Mouse (Mus musculus) c-Kit-negative CD71-positive TER-119-positive erythroid progenitor cells, embryonic 14.5 days (primary cell): Measurements from ENCODE around the gene Helz2.
"Not testable (repeated sequence)": the region's sequence is repeated elsewhere in the genome, so short reads cannot be mapped to it uniquely, and the experiment has no call there.

Source experiments
- DNase-seq: peaks from one replicate; pipeline ENCODE4 v3.0.0-alpha.2; 2013; ENCODE audit warnings: low read depth, low spot score

Gene Helz2

GRCm38 (mm10) chr2:181196628-181197300, 45.1 kb downstream of the Helz2 start:
- DNase-seq: no peak

- no peak for DNase-seq
Measured at GRCm38 (mm10) chr2:181193044-181193443, 48.8 kb downstream of the Helz2 start.

DNA sequence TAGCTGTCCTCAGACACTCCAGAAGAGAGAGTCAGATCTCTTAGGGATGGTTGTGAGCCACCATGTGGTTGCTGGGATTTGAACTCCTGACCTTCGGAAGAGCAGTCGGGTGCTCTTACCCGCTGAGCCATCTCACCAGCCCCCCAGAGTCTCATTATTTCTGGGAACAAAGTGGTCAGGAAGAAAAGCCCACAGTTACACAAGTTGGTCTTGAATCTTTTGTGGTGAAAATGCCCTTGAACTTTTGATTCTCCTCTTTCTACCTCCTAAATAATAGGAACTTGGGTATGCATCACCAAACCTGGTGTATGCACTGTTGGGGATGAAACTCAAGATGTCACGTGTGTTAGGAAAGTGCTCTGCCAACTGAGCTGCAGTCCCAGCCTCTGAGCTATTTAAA, 49.9 kb downstream of the Helz2 start:
- no peak for DNase-seq

DNA sequence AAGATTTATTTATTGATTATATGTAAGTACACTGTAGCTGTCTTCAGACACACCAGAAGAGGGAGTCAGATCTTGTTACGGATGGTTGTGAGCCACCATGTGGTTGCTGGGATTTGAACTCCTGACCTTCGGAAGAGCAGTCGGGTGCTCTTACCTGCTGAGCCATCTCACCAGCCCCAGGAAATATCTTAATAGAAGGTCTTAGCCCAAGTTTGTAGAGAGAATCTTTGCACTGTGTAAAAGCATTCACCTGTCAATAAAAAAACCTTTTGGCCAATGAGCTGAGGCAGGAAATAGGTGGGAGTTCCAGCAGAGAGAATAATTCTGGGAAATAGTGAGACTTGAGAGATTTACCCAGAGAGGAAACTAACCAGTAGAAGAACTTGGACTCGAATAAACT, 50.4 kb downstream of the Helz2 start:
- DNase-seq: not testable (repeated sequence)

GRCm38 (mm10) chr2:181189321-181189720, 52.5 kb downstream of the Helz2 start:
- no peak for DNase-seq

- no peak for DNase-seq
Measured at GRCm38 (mm10) chr2:181188681-181189080, 53.1 kb downstream of the Helz2 start.

- DNase-seq: peak; percentile 92
Measured at GRCm38 (mm10) chr2:181187121-181188000, 54.5 kb downstream of the Helz2 start, which contains the start of gene Ppdpf. Ppdpf (plus strand) TSS chr2:181187247.

DNA sequence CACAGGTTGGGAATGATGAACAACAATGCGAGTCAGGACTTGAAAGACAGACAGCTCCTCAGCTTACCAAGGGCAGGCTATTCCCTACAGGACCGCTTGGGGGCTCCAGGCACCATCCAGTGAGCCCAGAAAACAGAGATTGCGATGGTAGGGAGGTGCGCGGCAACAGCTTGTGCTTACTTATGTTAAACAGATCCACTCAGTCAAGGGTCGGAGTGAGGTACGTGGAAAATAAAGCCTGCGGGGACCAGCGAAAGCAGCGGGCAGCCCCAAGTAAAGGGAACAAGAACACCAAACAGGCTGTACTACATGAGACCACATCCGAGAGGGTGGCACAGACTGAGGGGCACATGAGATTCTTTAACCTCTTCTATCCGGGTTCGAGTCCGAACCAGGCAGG, 55.2 kb downstream of the Helz2 start:
- peak; percentile 77 for DNase-seq

DNA sequence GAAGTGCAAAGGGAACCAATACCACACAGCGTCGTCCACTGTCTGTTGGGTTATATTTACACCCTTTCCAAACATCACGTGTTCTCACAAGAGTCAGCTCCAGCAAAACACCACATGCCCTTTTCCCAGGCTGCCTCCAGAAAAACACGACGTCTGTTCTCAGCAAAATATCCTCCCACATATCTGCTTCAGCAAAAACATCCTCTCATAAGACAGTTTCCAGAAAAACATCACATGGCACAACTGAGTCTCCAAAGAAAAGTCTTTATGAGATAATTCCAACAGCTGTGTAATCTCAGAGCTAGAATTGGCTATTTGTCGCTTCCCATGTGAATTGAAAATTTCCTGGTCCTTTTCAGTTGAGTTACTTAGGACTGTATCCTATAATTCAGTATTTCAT, 60.9 kb downstream of the Helz2 start:
- no peak for DNase-seq

DNA sequence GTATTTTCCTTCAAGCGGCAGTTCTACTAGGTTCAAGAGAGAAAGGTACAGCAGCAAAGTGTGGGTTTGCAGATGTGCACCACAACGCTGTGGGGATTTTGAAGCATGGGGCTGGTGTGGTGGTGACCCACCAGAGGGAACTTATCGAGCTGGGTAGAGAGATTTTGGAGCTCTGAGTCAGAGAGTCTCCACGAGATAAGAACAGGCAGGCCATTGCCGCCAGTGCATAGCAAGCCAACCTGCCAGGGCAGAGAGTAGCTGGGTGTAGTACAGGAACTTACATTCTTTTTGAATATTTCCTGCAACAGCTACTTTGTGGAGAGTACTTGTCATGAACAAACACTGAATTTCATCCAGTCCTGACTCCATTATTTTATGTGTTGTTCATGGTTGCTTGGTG, 63.4 kb downstream of the Helz2 start:
- DNase-seq: no peak

DNA sequence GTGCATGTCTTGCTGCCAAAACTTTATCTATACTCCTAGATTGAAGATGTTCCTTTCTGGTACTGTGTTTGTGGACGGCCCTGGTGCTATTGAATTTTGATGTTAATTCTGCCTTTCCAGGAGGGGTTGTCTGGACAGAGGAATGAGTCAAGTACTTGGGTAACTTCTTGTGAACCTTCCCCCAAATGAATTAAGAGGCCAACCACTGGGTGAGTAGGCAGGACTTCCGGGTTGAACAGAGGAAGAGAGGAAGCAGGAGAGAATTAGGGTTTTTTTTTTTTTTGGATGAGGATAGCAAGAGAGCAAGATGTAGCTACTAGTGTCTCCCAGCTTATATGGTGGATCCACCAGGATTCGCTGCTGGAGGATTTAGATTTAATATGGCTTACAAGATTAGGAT, 63.8 kb downstream of the Helz2 start:
- no peak for DNase-seq
